Mouse (Mus musculus): ENCODE data around the gene Mtmr10.

Gene Mtmr10

GRCm38 (mm10) chr7:64287414-64288091 is at the start of gene Mtmr10:
TSS of gene Mtmr10 (plus strand) at chr7:64287653.
- peak; percentile 99 for DNase-seq (ENCODE audit: low read depth)

GRCm38 (mm10) chr7:64237747-64238146 is 49.7 kb upstream of the Mtmr10 start:
- DNase-seq (ENCODE audit: low read depth): no peak

GRCm38 (mm10) chr7:64238410-64239086 is 48.9 kb upstream of the Mtmr10 start:
- DNase-seq (ENCODE audit: low read depth): no peak

- peak; percentile 34 for DNase-seq (ENCODE audit: low read depth)
These were observed 48.2 kb upstream of the Mtmr10 start for GRCm38 (mm10) chr7:64239138-64239805.

GRCm38 (mm10) chr7:64239806-64240315 is 47.6 kb upstream of the Mtmr10 start:
- DNase-seq (ENCODE audit: low read depth): peak; percentile 66

- no peak for DNase-seq (ENCODE audit: low read depth)
These were observed 45.0 kb upstream of the Mtmr10 start for GRCm38 (mm10) chr7:64242424-64242823.

GRCm38 (mm10) chr7:64244371-64244770 is 43.1 kb upstream of the Mtmr10 start:
- DNase-seq (ENCODE audit: low read depth): no peak

GRCm38 (mm10) chr7:64246713-64247112 is 40.7 kb upstream of the Mtmr10 start:
- DNase-seq (ENCODE audit: low read depth): no peak

- no peak for DNase-seq (ENCODE audit: low read depth)
These were observed 39.1 kb upstream of the Mtmr10 start for GRCm38 (mm10) chr7:64248352-64248751.

GRCm38 (mm10) chr7:64249715-64250114 is 37.7 kb upstream of the Mtmr10 start:
- peak; percentile 60 for DNase-seq (ENCODE audit: low read depth)

- DNase-seq (ENCODE audit: low read depth): no peak
These were observed 37.0 kb upstream of the Mtmr10 start for GRCm38 (mm10) chr7:64250417-64250816.

- DNase-seq (ENCODE audit: low read depth): no peak
These were observed 33.7 kb upstream of the Mtmr10 start for GRCm38 (mm10) chr7:64253736-64254135.

- no peak for DNase-seq (ENCODE audit: low read depth)
These were observed 21.8 kb upstream of the Mtmr10 start for GRCm38 (mm10) chr7:64265502-64266279.

GRCm38 (mm10) chr7:64266587-64266986 is 20.9 kb upstream of the Mtmr10 start:
- DNase-seq (ENCODE audit: low read depth): no peak

- no peak for DNase-seq (ENCODE audit: low read depth)
These were observed 15.5 kb upstream of the Mtmr10 start for GRCm38 (mm10) chr7:64271926-64272325.

- DNase-seq (ENCODE audit: low read depth): no peak
These were observed 11.9 kb upstream of the Mtmr10 start for GRCm38 (mm10) chr7:64275518-64275917.

- DNase-seq (ENCODE audit: low read depth): peak; percentile 86
These were observed 10.5 kb upstream of the Mtmr10 start for GRCm38 (mm10) chr7:64276921-64277320.

- no peak for DNase-seq (ENCODE audit: low read depth)
These were observed 8.9 kb upstream of the Mtmr10 start for GRCm38 (mm10) chr7:64278526-64278925.

- DNase-seq (ENCODE audit: low read depth): no peak
These were observed 7.9 kb upstream of the Mtmr10 start for GRCm38 (mm10) chr7:64279548-64279947.

GRCm38 (mm10) chr7:64286566-64286965 is 887 bp upstream of the Mtmr10 start:
- DNase-seq (ENCODE audit: low read depth): no peak

- no peak for DNase-seq (ENCODE audit: low read depth)
These were observed 2.0 kb downstream of the Mtmr10 start for GRCm38 (mm10) chr7:64289416-64289815.

- DNase-seq (ENCODE audit: low read depth): no peak
These were observed 3.0 kb downstream of the Mtmr10 start for GRCm38 (mm10) chr7:64290431-64290830.
